19 mouse cellular contexts compared by ENCODE assay signal in the genomic region with DNA sequence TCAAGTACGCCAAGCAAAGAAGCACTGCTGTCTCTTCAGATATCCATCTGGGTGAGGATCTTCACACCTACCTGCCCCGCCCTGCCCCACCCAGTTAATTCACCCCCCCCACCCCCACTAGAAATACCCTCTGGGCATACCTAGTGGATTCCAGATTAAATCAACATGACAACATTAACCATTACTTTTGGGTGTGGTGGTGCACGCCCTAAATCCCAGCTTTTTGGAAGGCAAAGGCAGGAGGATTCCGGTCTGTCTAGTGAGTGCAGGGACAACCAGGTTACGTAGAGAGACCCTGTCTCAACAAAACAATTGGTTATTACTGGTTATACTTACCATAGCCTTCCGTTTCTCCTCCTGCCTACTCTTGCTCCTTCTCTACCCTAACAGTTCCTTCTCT. TPM values are rescaled to one million over a fixed set of nuclear protein-coding genes. Genes with fewer than 3 reads are reported as not detected.
"Had no signal": no experiment of that assay in that cellular context is flagged by ENCODE, and none has a peak within 500 bp of the region (broad histone marks: within the 10 kb centered on the region; RNA-seq: fewer than 3 reads in every experiment).

No protein-coding gene starts in this region.

- H3K9ac ChIP-seq: lung, embryonic 14.5 days; midbrain, embryonic 12.5 days; neural tube, embryonic 13.5 days; neural tube, embryonic 15.5 days had no signal

- DNase-seq: lung, adult 18-20 months; lung, embryonic 14.5 days; lung, postnatal 10 days; lung, postnatal 4 days; midbrain, embryonic 14.5 days; retina, postnatal 1 day; right cerebral cortex, adult 18-20 months; right cerebral cortex, postnatal 25 days; right cerebral cortex, postnatal 4 days; spleen, adult 18-20 months; thymus, adult 18-20 months; thymus, postnatal 25 days; thymus, postnatal 4 days had no signal

- H3K9me3 ChIP-seq: midbrain, embryonic 10.5 days; midbrain, embryonic 12.5 days; neural tube, embryonic 13.5 days; neural tube, embryonic 15.5 days had no signal

- H3K4me1 ChIP-seq: midbrain, embryonic 10.5 days; midbrain, embryonic 12.5 days; neural tube, embryonic 13.5 days; neural tube, embryonic 15.5 days had no signal

- H3K4me3 ChIP-seq: midbrain, embryonic 10.5 days; midbrain, embryonic 12.5 days; myocyte; neural tube, embryonic 13.5 days; neural tube, embryonic 15.5 days had no signal

- H3K27ac ChIP-seq: midbrain, embryonic 10.5 days; midbrain, embryonic 12.5 days; neural tube, embryonic 13.5 days; neural tube, embryonic 15.5 days had no signal

- H3K36me3 ChIP-seq: midbrain, embryonic 10.5 days; midbrain, embryonic 12.5 days; neural tube, embryonic 13.5 days; neural tube, embryonic 15.5 days had no signal

RNA-seq across cellular contexts. Expression of a gene that starts 12.7 kb away (rescaled TPM):
- total RNA-seq: megakaryocyte-erythroid progenitor cell, adult 5-6 weeks had no signal
